Mouse (Mus musculus) thymus, postnatal 36 days (tissue): ENCODE results near the gene Eif3l.

Experiments
- DNase-seq, 2 experiments: peaks; one replicate each; pipeline ENCODE4 v3.0.0; 2022; ENCODE audit warnings: mixed read lengths in 2 of 2

Gene Eif3l

DNA sequence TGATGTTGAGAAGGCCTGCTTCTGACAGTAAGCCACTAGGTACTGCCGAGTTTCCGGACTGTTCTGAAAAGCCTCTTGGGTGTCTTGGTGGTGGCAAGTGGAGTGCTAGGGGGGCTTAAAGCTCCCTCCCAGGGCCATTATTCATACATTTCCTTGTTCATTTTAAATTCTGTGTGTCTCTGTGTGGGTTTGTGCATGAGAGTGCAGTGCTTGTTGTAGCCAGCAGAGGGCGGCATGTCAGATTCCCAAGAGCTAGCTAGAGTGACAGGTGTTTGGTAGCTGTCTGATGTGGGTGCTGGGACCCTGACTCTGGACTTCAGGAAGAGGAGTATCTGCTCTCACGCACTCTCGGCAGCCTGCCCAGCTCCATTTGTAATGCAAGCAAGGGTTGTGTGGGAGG, 53.2 kb downstream of the Eif3l start:
- no peak for DNase-seq

DNA sequence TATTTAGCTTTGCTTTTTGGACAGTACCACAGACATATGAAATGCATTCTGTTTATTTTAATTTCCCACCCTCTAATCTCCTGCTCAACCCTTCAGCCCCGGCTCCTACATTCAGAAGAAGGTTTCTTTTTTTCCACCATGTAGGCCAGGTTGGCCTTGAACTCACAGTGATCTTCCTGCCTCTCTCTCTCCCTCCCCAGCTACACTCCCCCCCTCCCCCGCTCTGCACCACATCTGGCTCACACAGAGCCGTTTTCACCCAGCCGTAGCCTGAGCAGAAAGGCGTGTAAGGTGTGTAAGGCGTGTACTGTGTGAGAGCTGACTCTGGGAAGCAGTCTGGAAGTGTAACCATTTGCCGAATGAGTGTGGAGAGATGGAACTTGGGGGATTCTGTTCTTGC, 54.3 kb downstream of the Eif3l start:
- DNase-seq = no peak

DNA sequence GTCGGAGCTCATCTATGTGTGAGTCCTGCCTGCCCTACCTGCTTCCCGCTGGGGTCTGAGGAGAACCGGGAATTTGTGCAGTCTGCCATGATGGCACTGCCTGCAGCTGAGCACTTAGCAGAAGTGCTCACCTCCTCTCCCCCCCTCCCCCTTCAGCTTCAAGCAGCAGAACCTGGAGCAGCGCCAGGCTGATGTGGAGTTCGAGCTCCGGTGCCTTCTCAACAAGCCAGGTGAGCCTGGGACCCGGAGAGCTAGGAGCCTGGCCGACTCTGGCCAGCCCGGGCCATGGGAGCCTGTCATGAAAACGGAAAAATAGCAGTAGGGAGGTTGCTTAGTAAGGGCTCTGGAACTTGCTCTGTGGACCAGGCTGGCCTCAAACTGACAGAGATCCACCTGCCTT, 55.8 kb downstream of the Eif3l start:
- no peak for DNase-seq

DNA sequence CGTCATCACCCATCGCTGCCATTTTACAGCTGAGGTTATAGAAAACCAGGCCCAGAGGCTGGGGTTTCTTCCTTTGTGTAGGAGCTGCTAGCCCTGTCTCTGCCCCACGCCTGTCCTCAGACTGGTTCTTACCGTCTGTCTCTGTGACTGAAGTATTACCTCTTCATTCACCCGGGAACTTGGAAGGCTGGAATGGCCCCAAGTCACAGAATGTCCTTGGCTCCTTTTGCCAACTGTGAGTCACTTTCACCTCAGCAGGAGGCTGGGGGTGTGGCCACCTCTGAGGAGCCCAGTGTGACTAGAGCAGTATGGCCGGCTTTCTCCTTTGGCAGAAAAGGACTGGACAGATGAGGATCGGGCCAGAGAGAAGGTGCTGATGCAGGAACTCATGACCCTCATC, 56.5 kb downstream of the Eif3l start:
- no peak for DNase-seq

DNA sequence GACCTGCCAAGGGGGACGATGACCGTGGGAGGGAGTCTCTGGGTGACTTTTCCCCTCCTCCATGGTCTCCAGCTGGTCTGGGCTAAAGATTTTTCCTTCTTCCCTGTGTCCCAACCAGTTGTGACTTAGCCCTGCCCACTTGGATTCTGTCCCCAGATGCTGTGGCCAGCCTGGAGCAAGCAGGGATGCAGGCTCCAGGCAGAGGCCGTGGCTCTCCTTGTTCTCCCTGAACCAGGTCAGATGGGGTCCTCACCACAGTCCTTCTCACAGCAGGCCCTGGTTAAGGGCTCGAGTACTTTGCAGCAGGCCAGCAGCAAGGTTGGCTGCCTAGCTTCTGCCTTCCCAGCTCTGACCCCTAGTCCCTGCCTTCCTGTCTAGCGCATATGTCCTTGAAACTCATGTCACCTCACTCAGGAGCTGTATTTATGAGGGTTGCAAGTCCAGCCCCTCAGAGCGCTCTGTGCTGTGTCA, 58.2 kb downstream of the Eif3l start:
- DNase-seq = no peak

DNA sequence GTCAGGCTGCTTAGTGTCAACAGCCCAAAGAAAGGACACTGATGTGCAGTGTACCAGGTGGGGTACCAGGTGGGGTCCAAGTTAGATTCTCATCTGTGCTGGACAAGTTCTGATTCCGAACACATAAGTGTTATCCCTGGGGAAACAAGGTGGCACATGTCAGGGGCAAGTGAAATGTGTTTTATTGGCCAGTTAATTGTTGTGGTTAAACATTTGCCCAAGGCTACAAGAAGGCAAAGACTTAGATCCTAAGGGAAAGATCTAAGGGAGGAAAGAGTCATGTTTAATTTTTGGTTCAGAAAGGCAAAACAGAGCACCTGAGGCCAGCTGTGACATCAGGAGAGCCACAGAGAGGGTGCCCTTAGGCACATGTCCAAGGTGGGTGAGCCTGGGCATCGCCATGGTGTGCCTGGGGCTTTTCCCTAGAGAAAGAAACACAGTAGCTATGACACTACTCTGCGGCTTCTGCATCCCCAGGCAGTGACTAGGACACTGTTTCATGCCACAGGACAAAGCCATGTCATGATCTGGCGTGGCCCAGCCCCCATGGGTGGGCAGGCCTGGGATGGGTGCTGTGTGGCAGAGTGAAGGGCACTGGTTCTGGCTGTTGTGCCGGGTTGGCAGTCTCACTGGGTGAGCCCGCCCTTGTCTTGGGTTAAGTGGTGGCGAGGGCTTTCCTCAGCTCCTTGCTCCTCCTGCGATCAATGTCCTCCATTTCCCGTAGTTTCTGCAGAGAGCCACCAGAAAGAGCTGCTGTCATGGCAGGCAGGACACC, 59.7 kb downstream of the Eif3l start:
- no peak for DNase-seq

DNA sequence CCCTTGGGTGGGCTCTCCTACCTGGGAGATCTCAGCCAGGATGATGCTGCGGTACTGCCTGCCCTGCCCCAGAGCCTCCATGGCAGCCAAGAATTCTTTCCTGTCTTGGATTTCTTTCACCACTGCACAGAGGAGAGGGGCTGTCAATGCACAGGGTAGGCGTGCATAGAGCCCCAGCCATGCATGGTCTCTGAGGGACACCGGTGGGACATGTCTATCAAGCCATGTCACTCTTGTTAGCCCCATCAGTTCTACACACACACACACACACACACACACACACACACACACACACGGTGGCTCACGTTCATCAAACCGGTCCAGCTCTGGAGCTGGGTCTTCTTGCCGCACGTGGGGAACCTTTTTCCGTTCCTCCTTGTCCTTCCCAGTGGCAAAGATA, 60.4 kb downstream of the Eif3l start:
- DNase-seq = no peak

DNA sequence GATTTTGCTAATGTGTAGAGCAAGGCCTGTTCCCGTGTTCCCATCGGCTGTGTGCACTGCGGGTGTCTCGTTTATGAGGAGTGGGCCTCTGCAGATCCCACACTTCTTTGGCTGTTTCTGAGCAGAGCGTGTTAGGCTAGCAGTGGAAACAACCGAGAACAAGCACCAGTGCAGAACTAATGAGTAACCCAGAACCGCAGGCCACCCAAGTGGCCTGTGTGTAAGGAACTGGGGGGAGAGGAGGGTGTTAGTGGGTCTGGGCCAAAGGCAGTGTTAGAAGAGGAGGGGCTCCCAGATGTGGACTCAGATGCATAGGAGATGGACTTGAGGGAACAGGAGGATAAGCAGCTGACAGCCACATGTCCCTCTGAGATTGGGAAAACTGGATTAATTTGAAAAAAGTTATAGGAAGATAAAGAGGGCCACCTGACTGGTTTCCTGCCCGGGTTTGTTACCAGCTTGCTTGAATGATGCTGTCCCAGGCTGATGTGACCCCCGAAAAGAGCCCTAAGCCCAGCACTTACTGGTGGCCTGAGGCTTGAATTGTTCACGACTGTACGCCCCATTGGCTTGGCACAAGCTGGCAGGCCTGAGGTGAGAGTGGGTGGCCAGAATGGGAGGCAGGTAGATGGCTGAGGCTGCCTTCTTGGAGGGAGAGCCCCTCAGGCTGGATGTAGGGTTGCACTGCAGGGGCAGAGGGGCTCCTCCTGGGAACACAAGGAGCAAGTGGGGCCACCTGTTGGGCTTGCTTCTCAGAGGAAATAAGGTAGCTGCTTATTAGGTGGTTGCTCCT, 61.0 kb downstream of the Eif3l start:
- DNase-seq = no peak

DNA sequence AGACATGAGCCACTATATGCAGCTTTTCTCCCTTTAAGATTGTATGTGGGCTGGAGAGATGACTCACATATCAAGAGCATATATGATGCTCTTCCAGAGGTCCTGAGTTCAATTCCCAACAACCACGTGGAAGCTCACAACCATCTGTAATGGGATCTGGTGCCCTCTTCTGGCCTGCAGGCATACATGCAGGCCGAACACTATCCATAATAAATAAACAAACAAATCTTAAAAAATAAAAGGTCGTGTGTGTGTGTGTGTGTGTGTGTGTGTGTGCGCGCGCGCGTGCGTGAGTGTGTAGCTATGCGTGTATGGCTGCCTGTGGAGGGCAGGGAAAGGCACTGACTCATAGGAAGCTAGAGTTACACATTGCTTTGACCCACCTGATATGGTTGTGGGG, 64.7 kb downstream of the Eif3l start:
- no peak for DNase-seq

DNA sequence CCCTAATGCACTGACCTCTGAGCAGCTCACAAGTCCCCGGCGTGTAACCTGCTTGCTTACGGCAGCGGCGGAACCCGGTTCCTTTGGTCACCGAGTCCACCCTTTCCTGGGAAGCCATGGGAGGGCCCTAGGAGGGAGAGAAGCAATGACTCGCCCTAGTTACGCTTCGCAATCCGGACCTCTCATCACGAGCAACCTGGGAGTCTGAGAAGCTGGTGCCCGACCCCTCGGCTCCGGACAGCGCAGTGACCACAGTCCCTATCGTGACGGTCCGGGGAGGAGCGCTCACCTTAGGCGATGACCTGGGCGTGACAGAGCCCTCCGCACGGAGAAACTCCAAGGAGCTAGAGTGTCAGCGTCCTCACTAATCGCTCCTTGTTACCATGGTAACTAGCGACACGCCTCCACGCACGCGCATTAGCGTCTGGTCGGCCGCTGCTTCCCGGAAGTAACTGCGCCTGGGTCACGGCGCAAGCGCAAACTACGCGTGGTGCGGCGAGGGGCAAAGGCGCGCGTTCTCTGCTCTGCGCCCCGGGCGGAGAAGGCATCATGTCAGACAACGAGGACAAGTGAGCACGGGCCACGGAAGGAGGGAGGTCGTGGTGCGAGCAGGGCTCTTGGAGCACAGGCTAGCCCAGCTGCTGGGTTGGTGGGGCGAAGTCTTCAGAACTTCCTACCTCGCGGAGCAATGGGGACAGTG, 66.0 kb downstream of the Eif3l start, which contains the start of the genes Polr2f and 1700088E04Rik:
Gene Polr2f (plus strand): TSS at position 144 of the 700 bp plus-strand sequence.
Gene 1700088E04Rik (minus strand): TSS at position 388 of the 700 bp plus-strand sequence.
- DNase-seq = peak; percentile 94

DNA sequence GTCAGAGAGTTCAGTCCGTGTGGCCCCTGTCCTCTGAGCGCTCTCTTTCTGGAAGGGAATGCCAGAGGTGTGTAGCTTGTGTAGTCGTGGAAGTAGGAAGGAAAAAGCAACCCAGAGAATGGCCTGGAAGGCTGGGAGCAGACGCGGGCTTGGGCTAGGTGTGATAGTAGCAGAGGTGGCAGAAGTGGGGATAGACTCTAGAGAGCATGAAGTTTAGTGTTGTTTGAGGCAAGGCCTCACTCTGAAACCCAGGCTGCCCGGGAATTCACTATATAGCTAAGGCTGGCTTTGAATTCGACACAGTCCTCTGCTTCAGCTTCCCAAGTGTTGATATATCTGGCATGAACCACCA, 66.6 kb downstream of the Eif3l start:
- DNase-seq = no peak

DNA sequence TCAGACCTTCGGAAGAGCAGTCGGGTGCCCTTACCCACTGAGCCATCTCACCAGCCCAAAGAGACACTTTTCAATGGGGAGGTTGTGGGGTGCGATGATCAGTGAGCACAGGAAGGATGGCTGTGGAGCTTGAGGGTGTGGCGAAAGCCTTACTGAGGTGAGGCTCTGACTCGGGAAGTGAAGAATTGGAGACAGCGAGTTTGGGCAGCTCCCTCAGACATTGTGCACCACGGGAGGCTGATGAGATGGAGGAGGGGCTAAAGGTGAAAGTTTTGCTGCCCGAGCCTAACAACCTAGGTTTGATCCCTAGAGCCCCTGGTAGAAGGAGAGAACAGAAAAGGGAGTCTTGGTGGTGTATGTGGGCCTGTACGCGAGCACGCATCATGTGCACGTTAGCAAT, 68.3 kb downstream of the Eif3l start:
- no peak for DNase-seq
